ENCODE assay signal across 32 mouse cellular contexts in the genomic region with DNA sequence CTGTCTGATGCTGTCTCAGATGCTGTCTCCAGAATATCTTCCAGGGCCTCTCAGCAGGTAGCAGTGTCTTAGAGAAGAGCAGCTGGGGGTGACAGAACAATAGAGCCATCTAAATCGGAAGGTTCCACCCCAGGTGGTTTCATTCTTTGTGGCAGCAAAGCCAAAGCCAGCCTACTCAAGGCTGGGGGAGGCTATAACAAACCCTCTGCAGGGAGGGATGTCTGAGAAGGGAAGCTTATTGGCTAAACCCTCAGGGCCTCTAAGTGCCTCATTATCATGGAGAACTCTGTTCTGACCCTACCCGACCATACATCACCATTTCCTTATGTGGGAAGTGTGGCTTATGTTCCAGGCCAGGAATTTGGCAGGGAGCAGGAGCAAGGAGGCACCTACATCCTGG. TPM values are rescaled to one million over a fixed set of nuclear protein-coding genes. Genes with fewer than 3 reads are reported as not detected.
A peak's percentile ranks its signal among the peaks of the same experiment; 100 is the strongest.
DNase-seq lines count a peak whose midpoint lies in the region; ATAC-seq lines count a peak whose summit lies in the region.
"Had no signal": no experiment of that assay in that cellular context is flagged by ENCODE, and none has a peak within 500 bp of the region (broad histone marks: within the 10 kb centered on the region; RNA-seq: fewer than 3 reads in every experiment).

No protein-coding gene starts in this region.

- ATAC-seq in liver, embryonic 11.5 days (replicated peaks; ENCODE audit: low FRiP score), result no peak
- ATAC-seq: forebrain, embryonic 13.5 days; forebrain, embryonic 16.5 days; hindbrain, embryonic 16.5 days; intestine, embryonic 15.5 days had no signal

- DNase-seq in A20 (ENCODE audit: low read depth, low spot score), result peak; percentile 75
- DNase-seq in ES-CJ7 (ENCODE audit: low read depth, low spot score), result peak; percentile 99
- peak; percentile 5 for DNase-seq in WW6 (ENCODE audit: low read depth, low spot score)
- DNase-seq in liver, embryonic 11.5 days (ENCODE audit: low spot score), result no peak
- no peak for DNase-seq in frontal cortex, postnatal 36 days (ENCODE audit: low spot score in 2 of 2)
- DNase-seq in heart, adult 8-10 months (ENCODE audit: low spot score), result no peak
- DNase-seq: adrenal gland, adult 2 months; adrenal gland, postnatal 14 days; B cell, adult 2 months; cerebellum, adult 11-12 months; cerebellum, adult 8-10 months; cerebellum, postnatal 10 days; cerebellum, postnatal 36 days; embryo, embryonic 11 days; gastrocnemius, adult 2 months; gastrocnemius, postnatal 14 days; heart, postnatal 10 days; heart, postnatal 36 days; kidney, adult 11 months had no signal

- 78% methylated on average over 2 of the region's 2 CpGs for WGBS in liver, embryonic 11.5 days

- H3K4me3 ChIP-seq in liver, embryonic 11.5 days (ENCODE audit: low read depth, low read length), result no peak overlapping the region
- H3K4me3 ChIP-seq: embryonic facial prominence, embryonic 10.5 days; embryonic facial prominence, embryonic 13.5 days; erythroblast, embryonic 14.5 days; forebrain, embryonic 10.5 days; forebrain, embryonic 13.5 days; gastrocnemius, adult 2 months; heart, embryonic 12.5 days; heart, embryonic 15.5 days; hindbrain, embryonic 10.5 days; hindbrain, embryonic 13.5 days; intestine, embryonic 15.5 days had no signal

- no peaks in the 10 kb centered on the region for H3K4me1 ChIP-seq in liver, embryonic 11.5 days (replicated peaks; ENCODE audit: control insufficient read depth, insufficient read depth, low read length)
- H3K4me1 ChIP-seq: embryonic facial prominence, embryonic 10.5 days; embryonic facial prominence, embryonic 13.5 days; forebrain, embryonic 10.5 days; forebrain, embryonic 13.5 days; heart, embryonic 12.5 days; heart, embryonic 15.5 days; hindbrain, embryonic 10.5 days; hindbrain, embryonic 13.5 days; intestine, embryonic 15.5 days had no signal

- H3K4me2 ChIP-seq in liver, embryonic 11.5 days, result no peak overlapping the region
- H3K4me2 ChIP-seq: embryonic facial prominence, embryonic 13.5 days; forebrain, embryonic 13.5 days; heart, embryonic 12.5 days; heart, embryonic 15.5 days; hindbrain, embryonic 13.5 days; intestine, embryonic 15.5 days had no signal

- H3K9ac ChIP-seq in liver, embryonic 11.5 days (ENCODE audit: low read depth, low read length), result no peak overlapping the region
- H3K9ac ChIP-seq: embryonic facial prominence, embryonic 13.5 days; forebrain, embryonic 13.5 days; heart, embryonic 12.5 days; heart, embryonic 15.5 days; hindbrain, embryonic 13.5 days; intestine, embryonic 15.5 days had no signal

- no peaks in the 10 kb centered on the region for H3K27me3 ChIP-seq in liver, embryonic 11.5 days (replicated peaks; ENCODE audit: control insufficient read depth, insufficient read depth, low read length)
- H3K27me3 ChIP-seq: embryonic facial prominence, embryonic 13.5 days; forebrain, embryonic 13.5 days; heart, embryonic 12.5 days; heart, embryonic 15.5 days; hindbrain, embryonic 13.5 days; intestine, embryonic 15.5 days had no signal

- H3K36me3 ChIP-seq in liver, embryonic 11.5 days (ENCODE audit: control insufficient read depth, insufficient read depth, low read length), result no peaks in the 10 kb centered on the region
- H3K36me3 ChIP-seq: embryonic facial prominence, embryonic 10.5 days; embryonic facial prominence, embryonic 13.5 days; forebrain, embryonic 10.5 days; heart, embryonic 12.5 days; heart, embryonic 15.5 days; hindbrain, embryonic 10.5 days; hindbrain, embryonic 13.5 days; intestine, embryonic 15.5 days had no signal

- no peaks in the 10 kb centered on the region for H3K9me3 ChIP-seq in liver, embryonic 11.5 days (ENCODE audit: control insufficient read depth, low read length)
- H3K9me3 ChIP-seq: embryonic facial prominence, embryonic 13.5 days; forebrain, embryonic 13.5 days; heart, embryonic 15.5 days; hindbrain, embryonic 13.5 days; intestine, embryonic 15.5 days had no signal

- no peak overlapping the region for H3K27ac ChIP-seq in liver, embryonic 11.5 days (ENCODE audit: low read depth, low read length)
- H3K27ac ChIP-seq: embryonic facial prominence, embryonic 10.5 days; embryonic facial prominence, embryonic 13.5 days; forebrain, embryonic 10.5 days; forebrain, embryonic 13.5 days; gastrocnemius, adult 2 months; heart, embryonic 15.5 days; hindbrain, embryonic 10.5 days; hindbrain, embryonic 13.5 days; intestine, embryonic 15.5 days had no signal

RNA-seq across cellular contexts. Expression of gene Pon2, which starts 26.9 kb away (rescaled TPM):
- 60.1 and 61.2 TPM in 2 replicates for polyA plus RNA-seq in liver, embryonic 11.5 days (2014; fragmentation: Nextera tagmentation; extraction: Ambion mirVana)
- total RNA-seq in heart, adult 8-10 months (2022), result 10 to 100 TPM; 15.2 to 19.9 (median 18.5) TPM

RNA-seq across cellular contexts. Expression of gene Asb4, which starts 58.1 kb away (rescaled TPM):
- polyA plus RNA-seq in liver, embryonic 11.5 days (2014; fragmentation: Nextera tagmentation; extraction: Ambion mirVana), result 100 and 109 TPM in 2 replicates
- 1 to 10 TPM; 4.6 to 7.3 (median 5.6) TPM for total RNA-seq in heart, adult 8-10 months (2022)
- total RNA-seq: MEL had no signal
- polyA plus RNA-seq: erythroblast, embryonic 14.5 days had no signal

Comparison
In these comparisons a context has a peak if more than half of its experiments do, and no peak if none do; other contexts are left out.
1. DNase-seq: peak in A20 (single experiment), ES-CJ7 (single experiment) and WW6 (single experiment); none in liver, embryonic 11.5 days (single experiment), frontal cortex, postnatal 36 days (0 of 2) and heart, adult 8-10 months (single experiment).